Mouse (Mus musculus) forebrain, embryonic 14.5 days (tissue): ENCODE measurements around the gene Kat2b. TPM values are rescaled to one million over a fixed set of nuclear protein-coding genes. Genes with fewer than 3 reads are reported as not detected.

Experiments used
- ATAC-seq: fragments of 200-750 bp; cut with Nextera tagmentation; 2 replicates; pipeline ENCODE4 v1.8.0; 2017; ENCODE audit warnings: mild to moderate bottlenecking, moderate library complexity
- DNase-seq: peaks from one replicate; pipeline ENCODE4 v3.0.0-alpha.2; 2015; ENCODE audit warnings: low spot score
- H3K27ac ChIP-seq: fragments of 300-500 bp; sonication (generic); 2 replicates; pipeline ENCODE4 v1.5.1; 2014; ENCODE audit warnings: low read depth, mild to moderate bottlenecking, control low read depth, low read length, moderate library complexity
- H3K27me3 ChIP-seq: fragments of 300-500 bp; sonication (generic); replicated peaks from 2 replicates; pipeline ENCODE4 v1.6.1; 2014; ENCODE audit warnings: low read length, control low read depth, mixed read lengths; ENCODE audit not compliant: control insufficient read depth, insufficient read depth
- H3K36me3 ChIP-seq: fragments of 300-500 bp; sonication (generic); 2 replicates; pipeline ENCODE4 v1.6.1; 2014; ENCODE audit warnings: low read length, control low read depth; ENCODE audit not compliant: control insufficient read depth, insufficient read depth
- H3K4me1 ChIP-seq: fragments of 300-500 bp; sonication (generic); 2 replicates; pipeline ENCODE4 v1.6.1; 2014; ENCODE audit warnings: antibody characterized with exemption, low read length, control low read depth; ENCODE audit not compliant: control insufficient read depth, insufficient read depth
- H3K4me2 ChIP-seq: fragments of 300-500 bp; sonication (generic); 2 replicates; pipeline ENCODE4 v1.6.1; 2014; ENCODE audit warnings: mild to moderate bottlenecking, control low read depth, low read length
- H3K4me3 ChIP-seq: fragments of 300-500 bp; sonication (generic); 2 replicates; pipeline ENCODE4 v1.5.1; 2014; ENCODE audit warnings: low read depth, low read length, control low read depth
- H3K9ac ChIP-seq: fragments of 300-500 bp; sonication (generic); 2 replicates; pipeline ENCODE4 v1.6.1; 2014; ENCODE audit warnings: mild to moderate bottlenecking, low read length, control low read depth, moderate library complexity
- H3K9me3 ChIP-seq: fragments of 300-500 bp; sonication (generic); replicated peaks from 2 replicates; pipeline ENCODE4 v1.6.1; 2016; ENCODE audit warnings: low read length, control low read depth, mixed read lengths; ENCODE audit not compliant: control insufficient read depth
- WGBS: fragments of 180-500 bp; shearing (Covaris S2); extraction: QIAGEN DNeasy Blood & Tissue Kit; methylation state at CpG from one replicate; pipeline ENCODE4 v1.1.7; 2014; 5-methylcytosine and 5-hydroxymethylcytosine counted together
- polyA plus RNA-seq: library from polyadenylated mRNA; unstranded; fragments of >200 nt; fragmentation: Nextera tagmentation; extraction: Ambion mirVana; gene quantifications from 2 replicates; pipeline ENCODE4 v1.2.1, GENCODE M21; 2014

The Kat2b gene
- polyA plus RNA-seq, 1 experiment from 2014 or later, result 6.4 TPM

DNA sequence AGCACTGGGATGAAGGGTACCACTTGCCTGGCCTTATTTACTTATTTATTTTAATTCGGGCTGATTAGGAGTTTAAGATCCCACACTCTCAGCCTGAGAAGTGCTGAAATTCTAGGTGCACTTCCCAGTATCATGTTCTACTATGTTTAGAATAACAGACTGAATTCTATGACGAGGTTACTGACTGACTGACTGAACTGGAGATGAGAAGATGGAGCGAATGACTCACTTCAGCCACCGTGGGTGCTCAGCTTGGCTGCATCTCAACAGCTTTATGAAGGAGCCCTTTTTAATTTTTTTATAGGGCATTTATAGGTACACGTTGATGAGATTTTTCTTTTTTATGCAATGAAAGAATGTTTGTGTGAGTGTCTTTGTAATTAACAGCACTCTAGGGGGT, 11.1 kb downstream of the Kat2b start:
- DNase-seq, result no peak

GRCm38 (mm10) chr17:53578249-53578648, 11.6 kb downstream of the Kat2b start:
- WGBS, result 82% methylated on average over 6 of the region's 6 CpGs
- Histone ChIP-seq H3K27me3 (no peaks in the 10 kb centered on the region), H3K36me3 (no peaks in the 10 kb centered on the region), H3K4me2 (no peak overlapping the region), H3K27ac (no peak overlapping the region), H3K9ac (no peak overlapping the region), H3K4me1 (no peaks in the 10 kb centered on the region; the same call in 1 of the 2 replicates), H3K9me3 (no peaks in the 10 kb centered on the region), H3K4me3 (no peak overlapping the region)
- DNase-seq (no peak), ATAC-seq (no peak)

More for the DNA sequence above, 11.1 kb downstream of the Kat2b start:
- Histone ChIP-seq H3K27me3 (no peaks in the 10 kb centered on the region), H3K4me1 (no peaks in the 10 kb centered on the region; the same call in 1 of the 2 replicates), H3K4me2 (no peak overlapping the region), H3K4me3 (no peak overlapping the region), H3K36me3 (no peaks in the 10 kb centered on the region), H3K9ac (no peak overlapping the region), H3K27ac (no peak overlapping the region), H3K9me3 (no peaks in the 10 kb centered on the region)
- ATAC-seq, result no peak
- WGBS, result 72% methylated on average over 5 of the region's 5 CpGs

- DNase-seq (no peak), ATAC-seq (peak; percentile 23; the same call in 1 of the 2 replicates)
- Histone ChIP-seq H3K4me2 (no peak overlapping the region), H3K27me3 (no peaks in the 10 kb centered on the region), H3K27ac (no peak overlapping the region), H3K4me3 (no peak overlapping the region), H3K4me1 (no peaks in the 10 kb centered on the region; the same call in 1 of the 2 replicates), H3K36me3 (no peaks in the 10 kb centered on the region), H3K9ac (no peak overlapping the region), H3K9me3 (no peaks in the 10 kb centered on the region)
- WGBS, result 73% methylated on average over 9 of the region's 9 CpGs
Observed at GRCm38 (mm10) chr17:53578776-53579175, 12.1 kb downstream of the Kat2b start.

DNA sequence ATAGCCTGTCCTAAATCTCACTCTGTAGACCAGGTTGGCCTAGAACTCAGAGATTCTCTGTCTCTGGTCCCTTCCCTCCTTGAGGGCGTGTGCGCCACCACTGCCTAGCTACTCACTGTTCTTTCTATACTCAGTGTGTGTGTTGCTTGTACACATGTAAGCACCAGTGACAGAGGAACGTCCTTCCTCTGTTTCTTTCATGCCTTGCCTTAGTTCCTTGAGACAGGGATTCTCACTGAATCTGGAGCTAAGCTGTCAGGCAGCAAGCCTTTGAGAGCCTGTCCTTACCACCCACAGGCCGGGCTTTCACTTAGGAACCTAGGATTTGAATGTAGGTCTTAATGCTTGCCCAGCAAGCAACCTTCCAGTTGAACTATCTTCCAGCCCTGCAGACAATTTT, 13.0 kb downstream of the Kat2b start:
- H3K27me3 ChIP-seq, result no peaks in the 10 kb centered on the region
- H3K4me1 ChIP-seq, result no peaks in the 10 kb centered on the region; the same call in 1 of the 2 replicates
- no peaks in the 10 kb centered on the region for H3K9me3 ChIP-seq
- WGBS, result 53% methylated on average over 4 of the region's 4 CpGs
- ATAC-seq, result no peak
- DNase-seq, result no peak
- H3K27ac ChIP-seq, result no peak overlapping the region
- no peak overlapping the region for H3K4me2 ChIP-seq
- no peak overlapping the region for H3K9ac ChIP-seq
- no peaks in the 10 kb centered on the region for H3K36me3 ChIP-seq
- H3K4me3 ChIP-seq, result no peak overlapping the region

DNA sequence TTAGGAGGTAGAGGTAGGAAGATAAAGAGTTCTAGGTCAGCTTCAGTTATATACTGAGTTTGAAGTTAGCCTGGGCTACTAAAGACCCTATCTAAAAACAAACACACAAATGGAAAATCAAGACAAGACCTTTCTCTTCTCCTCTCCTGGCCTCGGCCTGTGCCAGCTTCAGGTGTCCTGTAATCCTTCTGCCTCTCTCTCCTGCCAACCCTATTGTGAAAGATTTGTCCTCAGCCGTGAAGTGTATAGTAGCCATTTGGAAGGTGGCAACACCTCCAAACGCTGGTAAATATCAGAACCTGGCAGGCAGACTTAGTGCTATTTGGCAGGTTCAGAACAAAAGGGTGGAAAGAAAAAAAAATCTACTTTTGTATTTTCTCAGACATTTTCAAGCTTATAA, 13.6 kb downstream of the Kat2b start:
- no peaks in the 10 kb centered on the region; the same call in 1 of the 2 replicates for H3K4me1 ChIP-seq
- no peaks in the 10 kb centered on the region for H3K36me3 ChIP-seq
- no peak for ATAC-seq
- H3K9me3 ChIP-seq, result no peaks in the 10 kb centered on the region
- no peak overlapping the region for H3K9ac ChIP-seq
- no peaks in the 10 kb centered on the region for H3K27me3 ChIP-seq
- H3K27ac ChIP-seq, result no peak overlapping the region
- no peak overlapping the region for H3K4me2 ChIP-seq
- 65% methylated on average over 3 of the region's 3 CpGs for WGBS
- H3K4me3 ChIP-seq, result no peak overlapping the region
- DNase-seq, result no peak

DNA sequence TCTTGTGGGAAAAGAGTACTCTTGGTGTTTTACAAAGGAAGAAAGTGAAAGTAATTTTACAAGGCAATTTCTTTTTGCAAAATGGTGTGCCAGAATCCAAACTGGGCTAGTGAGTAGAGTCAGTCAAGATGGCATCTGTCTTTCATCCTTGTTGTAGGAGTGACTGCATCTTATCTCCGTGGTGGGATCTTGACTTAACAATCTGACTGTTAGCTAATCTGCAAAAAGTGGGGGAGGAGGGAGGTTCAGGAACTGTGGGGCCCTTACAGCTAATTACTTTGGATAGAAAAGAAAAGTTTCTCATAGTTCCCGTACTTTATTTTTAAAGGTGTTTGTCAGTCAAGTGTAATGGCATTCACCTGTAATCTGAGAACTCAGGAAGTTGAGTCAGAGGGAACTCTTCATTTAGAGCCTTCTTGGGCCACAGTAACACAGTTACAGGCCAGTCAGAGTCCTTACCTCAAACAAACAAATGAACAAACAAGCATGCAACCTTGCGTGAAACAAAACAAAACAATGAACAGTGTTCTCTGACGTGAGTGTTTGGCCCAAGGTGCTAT, 15.4 kb downstream of the Kat2b start:
- H3K4me2 ChIP-seq, result no peak overlapping the region
- no peak for DNase-seq
- H3K27me3 ChIP-seq, result no peaks in the 10 kb centered on the region
- ATAC-seq, result no peak
- H3K9me3 ChIP-seq, result no peaks in the 10 kb centered on the region
- no peaks in the 10 kb centered on the region for H3K36me3 ChIP-seq
- H3K27ac ChIP-seq, result no peak overlapping the region
- 55% methylated on average over 4 of the region's 4 CpGs for WGBS
- H3K4me1 ChIP-seq, result peaks cover 7% of the 10 kb centered on the region
- no peak overlapping the region for H3K4me3 ChIP-seq
- H3K9ac ChIP-seq, result no peak overlapping the region

- H3K27ac ChIP-seq, result no peak overlapping the region
- no peaks in the 10 kb centered on the region for H3K9me3 ChIP-seq
- H3K4me3 ChIP-seq, result no peak overlapping the region
- H3K4me2 ChIP-seq, result no peak overlapping the region
- ATAC-seq, result no peak
- no peaks in the 10 kb centered on the region for H3K27me3 ChIP-seq
- WGBS, result 71% methylated on average over 7 of the region's 7 CpGs
- DNase-seq, result no peak
- H3K9ac ChIP-seq, result no peak overlapping the region
- no peaks in the 10 kb centered on the region for H3K36me3 ChIP-seq
- H3K4me1 ChIP-seq, result peaks cover 13% of the 10 kb centered on the region
Observed at GRCm38 (mm10) chr17:53582805-53583204, 16.1 kb downstream of the Kat2b start.

GRCm38 (mm10) chr17:53583846-53584579, 17.4 kb downstream of the Kat2b start:
- DNase-seq (no peak), ATAC-seq (no peak)
- H3K4me3 ChIP-seq, result no peak overlapping the region
- H3K4me2 ChIP-seq, result no peak overlapping the region
- peaks cover 15% of the 10 kb centered on the region for H3K4me1 ChIP-seq
- no peak overlapping the region for H3K9ac ChIP-seq
- 86% methylated on average over 11 of the region's 11 CpGs for WGBS
- H3K27me3 ChIP-seq, result no peaks in the 10 kb centered on the region
- no peaks in the 10 kb centered on the region for H3K36me3 ChIP-seq
- H3K27ac ChIP-seq, result no peak overlapping the region
- H3K9me3 ChIP-seq, result no peaks in the 10 kb centered on the region
